Mouse (Mus musculus) stomach, embryonic 15.5 days (tissue): Measurements from ENCODE around the gene Tpsb2. TPM values are rescaled to one million over a fixed set of nuclear protein-coding genes. Genes with fewer than 3 reads are reported as not detected.

Source experiments
- ATAC-seq: fragments of 200-750 bp; cut with Nextera tagmentation; 2 replicates; pipeline ENCODE4 v1.8.0; 2017; ENCODE audit warnings: low read depth, moderate number of reproducible peaks, moderate TSS enrichment; ENCODE audit not compliant: insufficient read depth, low FRiP score
- H3K27ac ChIP-seq: fragments of 300-500 bp; sonication (generic); 2 replicates; pipeline ENCODE4 v1.5.1; 2015; ENCODE audit warnings: mild to moderate bottlenecking, inconsistent platforms
- H3K27me3 ChIP-seq: fragments of 300-500 bp; sonication (generic); replicated peaks from 2 replicates; pipeline ENCODE4 v1.6.1; 2015; ENCODE audit warnings: inconsistent platforms
- H3K36me3 ChIP-seq: fragments of 300-500 bp; sonication (generic); 2 replicates; pipeline ENCODE4 v1.6.1; 2015; ENCODE audit warnings: inconsistent platforms
- H3K4me1 ChIP-seq: fragments of 300-500 bp; sonication (generic); 2 replicates; pipeline ENCODE4 v1.6.1; 2015; ENCODE audit warnings: inconsistent platforms
- H3K4me2 ChIP-seq: fragments of 300-500 bp; sonication (generic); 2 replicates; pipeline ENCODE4 v1.6.1; 2015; ENCODE audit warnings: mild to moderate bottlenecking, inconsistent platforms
- H3K4me3 ChIP-seq: fragments of 300-500 bp; sonication (generic); replicated peaks from 2 replicates; pipeline ENCODE4 v1.5.1; 2015; ENCODE audit warnings: inconsistent platforms
- H3K9ac ChIP-seq: fragments of 300-500 bp; sonication (generic); 2 replicates; pipeline ENCODE4 v1.6.1; 2015; ENCODE audit warnings: inconsistent platforms
- H3K9me3 ChIP-seq: fragments of 300-500 bp; sonication (generic); 2 replicates; pipeline ENCODE4 v1.6.1; 2016; ENCODE audit warnings: inconsistent platforms
- WGBS: fragments of 180-500 bp; shearing (Covaris S2); methylation state at CpG from one replicate; pipeline ENCODE4 v1.1.7; 2015; 5-methylcytosine and 5-hydroxymethylcytosine counted together
- polyA plus RNA-seq: library from polyadenylated mRNA; unstranded; fragments of >200 nt; fragmentation: Nextera tagmentation; extraction: Ambion mirVana; gene quantifications from 2 replicates; pipeline ENCODE4 v1.2.1, GENCODE M21; 2015

Gene Tpsb2
- polyA plus RNA-seq: 10.4 and 14.3 TPM in 2 replicates

- no peaks in the 10 kb centered on the region for H3K36me3 ChIP-seq
- H3K27me3 ChIP-seq: no peaks in the 10 kb centered on the region
- H3K9ac ChIP-seq: no peak within 1 kb of the TSS
- no peaks in the 10 kb centered on the region for H3K9me3 ChIP-seq
- 77% methylated on average over 2 of the region's 2 CpGs for WGBS
- H3K4me1 ChIP-seq: 0 out of 2 replicates have a peak, but pooled peaks cover 5% of the 10 kb centered on the region
- no peak within 1 kb of the TSS for H3K4me3 ChIP-seq
- ATAC-seq: no peak
- no peak within 1 kb of the TSS for H3K4me2 ChIP-seq
- no peak within 1 kb of the TSS for H3K27ac ChIP-seq
Measured at GRCm38 (mm10) chr17:25366005-25366404, at the start of gene Tpsb2. Tpsb2 (plus strand) TSS chr17:25366305.

DNA sequence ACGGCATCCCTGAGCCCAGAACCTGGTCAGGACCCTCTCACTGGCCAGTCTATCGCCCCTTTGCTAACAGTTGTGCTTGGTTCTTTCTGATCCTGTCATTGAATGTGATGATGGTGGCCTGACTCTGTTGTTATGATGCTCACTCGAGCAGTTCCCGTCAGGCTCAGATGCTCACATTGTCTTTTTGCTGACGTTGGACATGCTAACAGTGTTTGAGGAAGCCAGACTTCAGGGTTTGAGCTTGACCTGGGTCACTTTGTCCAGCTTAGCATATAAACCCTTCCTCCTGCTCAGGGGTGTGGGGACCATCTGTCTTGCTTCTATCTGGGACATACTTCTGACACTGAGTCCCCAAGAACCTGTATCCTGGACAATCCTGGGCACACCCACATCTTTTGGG lies 47.8 kb upstream of the Tpsb2 start, which contains the start of gene Prss29:
Gene Prss29, plus strand, starts transcription at position 301 of the 400 bp plus-strand sequence.
- H3K9ac ChIP-seq: no peak within 1 kb of the TSS
- H3K4me3 ChIP-seq: no peak within 1 kb of the TSS
- no peaks in the 10 kb centered on the region for H3K27me3 ChIP-seq
- no peaks in the 10 kb centered on the region for H3K4me1 ChIP-seq
- no peaks in the 10 kb centered on the region for H3K9me3 ChIP-seq
- no peak within 1 kb of the TSS for H3K4me2 ChIP-seq
- 72% methylated on average over 5 of the region's 5 CpGs for WGBS
- no peak for ATAC-seq
- H3K27ac ChIP-seq: no peak within 1 kb of the TSS
- H3K36me3 ChIP-seq: no peaks in the 10 kb centered on the region

- WGBS: 85% methylated on average over 8 of the region's 8 CpGs
- 0 out of 2 replicates have a peak, but pooled peaks cover 2% of the 10 kb centered on the region for H3K27me3 ChIP-seq
- H3K9ac ChIP-seq: no peak overlapping the region
- H3K36me3 ChIP-seq: no peaks in the 10 kb centered on the region
- no peak overlapping the region for H3K4me2 ChIP-seq
- no peak for ATAC-seq
- H3K4me1 ChIP-seq: no peaks in the 10 kb centered on the region
- no peak overlapping the region for H3K4me3 ChIP-seq
- H3K9me3 ChIP-seq: no peaks in the 10 kb centered on the region
- no peak overlapping the region for H3K27ac ChIP-seq
Measured at GRCm38 (mm10) chr17:25320819-25321218, 45.3 kb upstream of the Tpsb2 start.

DNA sequence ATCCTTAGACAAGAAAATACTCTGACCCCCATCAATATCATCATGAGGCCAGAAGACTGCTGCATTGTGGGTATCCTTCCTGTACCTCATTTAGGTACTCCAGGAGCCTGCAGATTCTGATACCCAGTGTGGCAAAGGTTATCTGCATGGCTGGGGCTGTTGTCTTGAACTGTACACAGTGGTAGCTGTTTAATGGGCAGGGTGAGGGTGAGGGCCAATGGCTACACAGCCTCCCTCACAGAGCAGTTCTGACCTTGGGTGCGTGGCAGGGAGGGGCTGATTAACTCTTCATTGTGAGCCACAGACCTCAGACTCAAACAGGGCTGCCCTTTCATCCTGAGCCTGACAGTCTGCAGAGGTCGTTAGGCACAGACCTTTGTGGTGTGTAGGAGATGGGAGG lies 43.2 kb upstream of the Tpsb2 start:
- Histone ChIP-seq H3K9ac (no peak overlapping the region), H3K4me1 (no peaks in the 10 kb centered on the region), H3K27me3 (0 out of 2 replicates have a peak, but pooled peaks cover 2% of the 10 kb centered on the region), H3K4me3 (no peak overlapping the region), H3K9me3 (no peaks in the 10 kb centered on the region), H3K27ac (no peak overlapping the region), H3K36me3 (no peaks in the 10 kb centered on the region), H3K4me2 (no peak overlapping the region)
- peak; percentile 47; the same call in 1 of the 2 replicates for ATAC-seq
- WGBS: 9% methylated on average over 2 of the region's 2 CpGs

DNA sequence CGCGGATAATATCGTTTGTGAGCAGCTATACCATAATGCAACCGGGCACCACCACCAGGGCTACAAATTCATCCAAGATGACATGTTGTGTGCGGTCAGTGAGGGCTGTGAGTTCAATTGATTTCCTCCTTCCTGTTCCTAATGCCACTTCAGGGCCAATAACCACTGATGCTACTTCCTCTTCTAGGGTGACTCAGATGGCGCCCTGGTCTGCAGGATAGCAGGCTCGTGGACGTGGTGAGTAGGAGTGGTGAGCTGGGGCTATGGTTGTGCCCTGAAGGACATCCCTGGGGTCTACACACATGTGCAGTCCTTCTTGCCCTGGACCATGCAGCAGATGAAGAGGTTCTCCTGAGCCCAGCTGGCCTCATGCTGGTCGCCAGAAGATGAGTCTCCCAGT lies 33.8 kb upstream of the Tpsb2 start:
- no peak overlapping the region for H3K27ac ChIP-seq
- H3K4me1 ChIP-seq: no peaks in the 10 kb centered on the region
- H3K36me3 ChIP-seq: no peaks in the 10 kb centered on the region
- H3K4me3 ChIP-seq: no peak overlapping the region
- H3K27me3 ChIP-seq: peaks cover 4% of the 10 kb centered on the region; the same call in 1 of the 2 replicates
- no peak overlapping the region for H3K4me2 ChIP-seq
- no peaks in the 10 kb centered on the region for H3K9me3 ChIP-seq
- 71% methylated on average over 9 of the region's 9 CpGs for WGBS
- H3K9ac ChIP-seq: no peak overlapping the region
- no peak for ATAC-seq

DNA sequence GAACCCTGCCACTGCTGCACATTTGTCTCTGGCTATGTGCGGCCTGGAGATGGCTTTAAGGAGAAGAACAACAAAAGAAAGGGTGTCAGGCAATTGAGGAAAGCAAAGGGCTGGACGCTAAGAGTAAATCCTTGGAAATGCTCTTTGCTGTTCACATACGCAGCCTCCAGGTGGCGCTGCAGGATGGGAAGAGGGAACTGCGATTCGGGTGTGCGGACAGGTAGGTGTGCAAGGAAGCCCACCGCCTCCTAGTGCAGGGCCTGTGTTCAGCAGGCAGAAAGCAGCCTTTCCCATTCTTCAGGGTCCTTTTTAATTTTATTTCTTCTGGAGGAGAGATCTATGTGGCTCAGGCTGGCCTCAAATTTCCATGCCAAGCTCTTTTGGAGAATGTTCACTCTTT lies 32.2 kb upstream of the Tpsb2 start:
- no peaks in the 10 kb centered on the region for H3K4me1 ChIP-seq
- no peaks in the 10 kb centered on the region for H3K9me3 ChIP-seq
- no peak overlapping the region for H3K27ac ChIP-seq
- peaks cover 4% of the 10 kb centered on the region; the same call in 1 of the 2 replicates for H3K27me3 ChIP-seq
- ATAC-seq: no peak
- no peaks in the 10 kb centered on the region for H3K36me3 ChIP-seq
- no peak overlapping the region for H3K4me3 ChIP-seq
- WGBS: 4% methylated on average over 8 of the region's 8 CpGs
- H3K4me2 ChIP-seq: no peak overlapping the region
- H3K9ac ChIP-seq: no peak overlapping the region

GRCm38 (mm10) chr17:25338218-25338617 lies 27.9 kb upstream of the Tpsb2 start:
- Histone ChIP-seq H3K4me1 (no peaks in the 10 kb centered on the region), H3K27ac (no peak overlapping the region), H3K9me3 (no peaks in the 10 kb centered on the region), H3K4me3 (no peak overlapping the region), H3K4me2 (no peak overlapping the region), H3K36me3 (no peaks in the 10 kb centered on the region), H3K27me3 (peaks cover 4% of the 10 kb centered on the region; the same call in 1 of the 2 replicates), H3K9ac (no peak overlapping the region)
- no peak for ATAC-seq
- WGBS: 76% methylated on average over 4 of the region's 4 CpGs

DNA sequence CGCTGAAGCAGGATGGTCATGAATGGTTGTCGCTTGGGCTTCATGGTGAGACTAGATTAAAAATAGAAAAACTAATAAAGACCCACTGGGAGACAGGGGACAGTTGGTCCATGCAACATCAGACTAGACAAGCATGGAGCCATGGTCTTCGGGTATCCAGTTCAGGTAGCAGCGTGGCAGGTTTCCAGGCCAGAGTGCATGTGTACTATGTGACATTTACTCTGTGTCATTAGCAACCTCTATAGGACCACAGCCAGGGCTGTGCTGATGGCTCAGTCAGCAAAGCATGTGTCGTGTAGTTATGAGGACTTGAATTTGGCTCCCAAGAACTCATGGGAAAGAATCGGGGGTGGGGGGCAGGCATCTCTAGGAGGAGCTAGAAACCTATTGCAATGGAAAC lies 26.1 kb upstream of the Tpsb2 start:
- Histone ChIP-seq H3K4me3 (no peak overlapping the region), H3K27me3 (no peaks in the 10 kb centered on the region), H3K36me3 (no peaks in the 10 kb centered on the region), H3K9ac (no peak overlapping the region), H3K9me3 (no peaks in the 10 kb centered on the region), H3K4me1 (no peaks in the 10 kb centered on the region), H3K4me2 (no peak overlapping the region), H3K27ac (no peak overlapping the region)
- ATAC-seq: no peak
- WGBS: 82% methylated on average over 6 of the region's 6 CpGs

DNA sequence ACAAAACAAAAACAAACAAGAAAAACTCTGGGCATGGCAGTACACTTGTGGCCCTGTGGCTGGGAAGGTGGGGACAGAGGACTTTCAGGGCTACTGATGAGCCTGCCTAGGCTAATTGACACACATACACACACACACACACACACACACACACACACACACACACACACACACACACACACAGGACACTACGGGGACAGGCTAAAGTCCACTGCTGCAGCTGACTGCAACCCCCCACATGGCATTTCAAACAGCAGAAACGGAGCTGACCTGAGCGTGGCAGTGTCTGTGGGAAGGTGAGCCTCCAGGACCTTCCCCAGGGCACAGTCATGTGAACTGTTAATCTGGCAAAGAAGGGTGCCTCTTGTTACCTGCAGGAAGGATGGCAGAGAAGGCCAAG lies 24.6 kb upstream of the Tpsb2 start:
- Histone ChIP-seq H3K27ac (no peak overlapping the region), H3K27me3 (no peaks in the 10 kb centered on the region), H3K36me3 (no peaks in the 10 kb centered on the region), H3K9me3 (no peaks in the 10 kb centered on the region), H3K4me2 (no peak overlapping the region), H3K4me1 (no peaks in the 10 kb centered on the region), H3K9ac (no peak overlapping the region), H3K4me3 (no peak overlapping the region)
- 40% methylated on average over 3 of the region's 3 CpGs for whole genome bisulfite sequencing
- ATAC-seq: no peak

DNA sequence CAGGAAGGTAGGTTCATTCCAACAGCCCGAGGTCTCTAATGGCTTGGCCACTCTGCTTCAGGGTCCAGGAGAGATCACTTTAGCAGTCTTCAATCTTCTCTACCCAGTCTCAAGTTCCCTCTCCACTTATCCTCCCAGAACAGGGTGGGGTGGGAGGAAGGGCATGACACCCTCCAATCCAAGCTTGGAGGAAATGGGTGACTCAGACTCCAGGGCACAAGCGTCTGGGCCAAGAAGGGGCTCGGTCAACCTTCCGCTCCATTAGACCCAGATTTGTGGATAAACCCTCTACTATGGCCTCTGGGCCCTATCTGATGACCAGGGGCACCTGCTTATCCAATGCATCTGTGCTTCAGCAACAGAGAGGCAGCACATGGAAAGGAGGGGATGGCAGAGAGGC lies 20.6 kb upstream of the Tpsb2 start, which contains the start of gene Tpsab1:
Gene Tpsab1, minus strand, starts transcription at position 101 of the 400 bp plus-strand sequence.
- no peaks in the 10 kb centered on the region for H3K36me3 ChIP-seq
- H3K9me3 ChIP-seq: no peaks in the 10 kb centered on the region
- H3K4me3 ChIP-seq: no peak within 1 kb of the TSS
- 87% methylated on average over 4 of the region's 4 CpGs for WGBS
- H3K27me3 ChIP-seq: no peaks in the 10 kb centered on the region
- no peak for ATAC-seq
- H3K27ac ChIP-seq: no peak within 1 kb of the TSS
- H3K4me2 ChIP-seq: no peak within 1 kb of the TSS
- H3K4me1 ChIP-seq: no peaks in the 10 kb centered on the region
- no peak within 1 kb of the TSS for H3K9ac ChIP-seq

GRCm38 (mm10) chr17:25361291-25361690 lies 4.8 kb upstream of the Tpsb2 start:
- Histone ChIP-seq H3K36me3 (no peaks in the 10 kb centered on the region), H3K4me3 (no peak overlapping the region), H3K9me3 (no peaks in the 10 kb centered on the region), H3K4me2 (no peak overlapping the region), H3K4me1 (no peaks in the 10 kb centered on the region), H3K27me3 (no peaks in the 10 kb centered on the region), H3K27ac (no peak overlapping the region), H3K9ac (no peak overlapping the region)
- ATAC-seq: no peak
- 63% methylated on average over 2 of the region's 2 CpGs for WGBS

GRCm38 (mm10) chr17:25363726-25364125 lies 2.4 kb upstream of the Tpsb2 start:
- no peak overlapping the region for H3K4me2 ChIP-seq
- H3K9me3 ChIP-seq: no peaks in the 10 kb centered on the region
- H3K27ac ChIP-seq: no peak overlapping the region
- H3K27me3 ChIP-seq: no peaks in the 10 kb centered on the region
- H3K4me3 ChIP-seq: no peak overlapping the region
- H3K4me1 ChIP-seq: no peaks in the 10 kb centered on the region
- 6% methylated on average over 1 of the region's 1 CpGs for WGBS
- no peaks in the 10 kb centered on the region for H3K36me3 ChIP-seq
- no peak overlapping the region for H3K9ac ChIP-seq
- no peak for ATAC-seq

DNA sequence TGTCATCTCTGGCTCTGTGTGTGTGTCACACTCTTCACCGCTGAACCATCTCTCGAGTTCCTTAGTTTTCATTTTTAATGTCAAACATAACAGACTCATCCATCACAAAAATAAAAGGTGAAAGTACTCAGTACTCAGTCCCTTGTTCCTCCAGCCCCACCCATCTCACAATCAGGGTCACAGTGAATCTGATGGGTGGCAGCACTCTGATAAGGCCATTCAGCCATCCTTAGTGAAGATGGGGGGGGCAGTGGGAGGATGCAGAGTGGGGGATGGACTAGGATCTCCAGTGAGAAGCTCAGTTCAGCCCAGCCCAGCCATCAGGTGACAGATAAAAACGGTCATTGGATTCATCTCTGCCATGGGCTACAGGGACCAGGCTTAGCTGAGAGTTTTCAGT lies 2.9 kb downstream of the Tpsb2 start, which contains the start of gene Tpsg1:
Gene Tpsg1, plus strand, starts transcription at position 301 of the 400 bp plus-strand sequence.
- Histone ChIP-seq H3K36me3 (no peaks in the 10 kb centered on the region), H3K4me2 (no peak within 1 kb of the TSS), H3K4me1 (0 out of 2 replicates have a peak, but pooled peaks cover 5% of the 10 kb centered on the region), H3K9me3 (no peaks in the 10 kb centered on the region), H3K4me3 (no peak within 1 kb of the TSS), H3K27me3 (no peaks in the 10 kb centered on the region), H3K27ac (no peak within 1 kb of the TSS), H3K9ac (no peak within 1 kb of the TSS)
- ATAC-seq: no peak
- WGBS: 83% methylated on average over 3 of the region's 3 CpGs
